Mouse (Mus musculus) adrenal gland, adult 2 months (tissue): ENCODE measurements around the gene Dpp6. TPM values are rescaled to one million over a fixed set of nuclear protein-coding genes. Genes with fewer than 3 reads are reported as not detected.

Experiments used
- DNase-seq: peaks from one replicate; pipeline ENCODE4 v3.0.0; 2021
- polyA plus RNA-seq: library from polyadenylated mRNA; depleted of rRNA; stranded (reverse); fragments of >200 nt; gene quantifications from 2 replicates; pipeline ENCODE4 v1.2.3, GENCODE M21; 2012
- total RNA-seq, 2 experiments: library from RNA; stranded (reverse); gene quantifications; 2 replicates each; pipeline ENCODE4 v1.2.3; 2021

Gene Dpp6
- total and polyA plus RNA-seq, 3 experiments = 1.8 to 9.2 (median 7.4) TPM

- peak; percentile 62 for DNase-seq
Measured at GRCm38 (mm10) chr5:27375841-27376240, 558.8 kb downstream of the Dpp6 start.

DNA sequence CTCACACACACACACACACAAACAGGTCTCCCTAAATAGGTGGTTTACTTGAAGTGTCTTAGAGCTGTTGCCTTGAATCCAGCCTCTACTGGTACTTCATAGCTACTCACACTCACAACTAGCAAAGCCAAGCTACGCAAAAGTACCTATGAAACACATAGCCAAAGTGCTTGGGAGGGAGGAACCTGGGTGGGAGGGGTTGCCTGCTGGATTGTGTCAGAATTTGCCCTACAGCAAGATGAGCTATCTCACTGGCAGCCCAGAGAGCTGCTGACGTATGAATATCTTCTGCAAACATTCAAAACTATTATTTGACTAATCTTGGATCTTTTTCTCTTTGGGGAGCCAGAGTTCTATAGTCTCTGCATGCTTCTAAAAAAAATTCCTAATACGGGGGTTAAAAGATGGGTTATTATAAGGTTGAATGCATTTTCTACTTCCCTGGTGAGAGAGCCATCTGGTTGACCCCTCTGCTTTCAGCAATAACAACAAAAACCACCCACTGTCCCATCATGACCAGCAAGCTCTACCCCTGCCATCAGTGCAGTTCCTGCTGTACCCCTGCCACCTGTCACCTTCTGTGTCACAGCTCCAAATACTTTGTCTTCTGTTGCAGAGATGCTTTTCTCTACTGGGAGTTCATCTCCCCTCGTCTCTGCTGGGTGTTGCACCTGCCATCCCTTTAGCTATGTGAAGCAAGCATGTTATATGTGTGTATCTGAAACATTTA, 563.8 kb downstream of the Dpp6 start:
- no peak for DNase-seq

DNA sequence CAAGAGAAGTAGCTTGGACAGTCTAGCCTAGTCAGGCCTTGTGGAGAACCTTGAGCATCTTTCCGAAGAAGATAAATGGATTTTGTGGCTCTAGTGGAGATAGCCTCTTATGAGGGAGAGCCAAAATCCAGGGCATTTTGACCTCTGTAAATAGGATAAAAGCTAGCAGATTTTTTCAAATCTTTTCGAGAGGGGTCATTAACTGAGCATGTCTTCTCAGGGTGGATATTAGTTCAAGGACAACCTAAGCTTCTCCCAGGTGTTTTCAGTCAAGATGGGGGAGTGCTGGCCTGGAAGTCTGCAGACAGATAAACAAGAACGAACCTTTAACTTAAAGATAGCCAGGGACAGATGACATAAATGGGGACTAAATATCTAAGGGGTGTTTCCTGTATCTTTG, 581.4 kb downstream of the Dpp6 start:
- DNase-seq = no peak

DNA sequence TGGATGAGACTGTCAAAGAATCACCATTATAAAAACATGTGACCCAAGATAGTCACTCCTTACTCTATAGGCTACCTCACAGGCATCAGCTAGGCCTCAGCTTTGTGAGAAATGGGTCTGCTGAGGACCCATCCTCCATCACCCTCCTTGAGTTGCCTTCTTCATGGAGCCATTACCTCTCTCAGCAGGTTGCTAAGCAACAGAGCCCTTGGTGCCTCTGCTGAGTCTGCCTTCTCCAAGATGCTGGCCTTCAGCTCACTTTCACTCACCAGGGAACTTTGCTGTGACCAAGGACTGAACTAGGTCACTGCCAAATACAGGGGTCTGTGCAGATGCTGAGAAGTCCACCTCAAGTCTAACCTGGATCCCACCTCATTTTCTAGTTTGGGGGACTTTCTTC, 582.1 kb downstream of the Dpp6 start:
- no peak for DNase-seq

- no peak for DNase-seq
Measured at GRCm38 (mm10) chr5:27402616-27403015, 585.6 kb downstream of the Dpp6 start.

- DNase-seq = no peak
Measured at GRCm38 (mm10) chr5:27408854-27409253, 591.9 kb downstream of the Dpp6 start.

DNA sequence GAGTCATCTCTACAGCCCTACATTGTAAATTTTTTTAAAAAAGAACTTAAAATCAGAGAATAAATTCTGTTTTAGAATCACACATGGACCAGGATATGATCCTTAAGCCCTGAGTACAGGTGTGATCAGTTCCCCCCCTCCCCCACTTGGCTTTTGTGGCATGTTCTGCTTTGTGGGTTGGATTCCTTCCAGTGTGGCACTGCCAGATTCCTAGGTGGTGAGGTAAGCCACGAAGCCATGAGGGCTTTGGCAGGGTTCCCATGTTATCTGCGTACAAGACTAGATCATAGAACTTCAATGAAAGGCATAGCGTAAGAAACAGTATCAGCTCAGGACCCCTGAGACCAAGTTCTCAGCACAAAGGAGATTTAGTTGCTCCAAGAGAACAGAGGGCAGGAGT, 596.0 kb downstream of the Dpp6 start:
- peak; percentile 85 for DNase-seq

GRCm38 (mm10) chr5:27415518-27415917, 598.5 kb downstream of the Dpp6 start:
- DNase-seq = no peak

GRCm38 (mm10) chr5:27416571-27416970, 599.6 kb downstream of the Dpp6 start:
- no peak for DNase-seq

DNA sequence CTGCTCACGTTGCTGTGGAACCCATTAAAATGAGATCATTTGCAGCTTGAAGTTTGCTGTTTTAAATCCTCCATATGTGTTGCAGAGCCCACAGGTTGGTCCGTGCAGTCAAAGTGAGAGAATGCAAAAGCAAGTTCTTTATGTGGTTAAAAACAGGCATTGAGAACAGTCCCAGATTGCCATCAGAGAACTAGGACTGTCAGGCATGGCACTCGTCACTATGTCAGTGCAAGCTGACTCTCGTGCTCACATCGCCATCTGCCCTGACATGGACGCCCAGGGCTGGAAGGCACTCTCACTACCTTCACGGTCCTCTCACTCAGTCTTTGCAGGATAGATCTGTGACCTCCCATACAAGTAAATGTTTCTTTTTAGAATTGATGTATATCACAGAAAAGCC, 600.4 kb downstream of the Dpp6 start:
- no peak for DNase-seq

- peak; percentile 68 for DNase-seq
Measured at GRCm38 (mm10) chr5:27418856-27419255, 601.9 kb downstream of the Dpp6 start.

DNA sequence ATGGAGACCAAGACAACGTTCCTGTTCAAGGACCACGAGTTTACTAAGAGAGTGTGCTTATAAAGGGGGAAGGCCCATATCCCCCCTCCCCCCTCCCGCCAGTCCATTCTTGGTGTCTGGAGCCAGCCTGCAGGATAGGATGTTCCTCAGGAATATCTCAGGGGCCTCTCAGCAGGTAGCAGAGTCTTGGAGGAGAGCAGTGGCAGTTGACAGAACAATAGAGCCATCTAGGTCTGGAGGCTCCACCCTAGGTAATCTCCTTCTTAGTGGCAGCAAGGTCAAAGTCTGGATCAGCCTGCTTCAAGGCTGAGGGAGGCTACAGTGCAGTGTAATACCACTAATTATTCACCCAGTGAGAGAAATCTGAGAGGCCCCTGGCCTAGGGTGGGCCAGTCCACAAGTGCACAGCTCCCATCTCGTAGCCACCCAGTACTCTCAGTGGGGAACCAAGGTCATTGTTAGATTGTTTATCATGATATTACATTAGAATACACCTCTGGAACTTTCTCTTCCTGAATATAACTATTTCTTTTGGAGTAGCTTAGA, 604.2 kb downstream of the Dpp6 start:
- no peak for DNase-seq

GRCm38 (mm10) chr5:27423766-27424165, 606.8 kb downstream of the Dpp6 start:
- no peak for DNase-seq

GRCm38 (mm10) chr5:27424484-27425080, 607.6 kb downstream of the Dpp6 start:
- DNase-seq = no peak

- no peak for DNase-seq
Measured at GRCm38 (mm10) chr5:27426200-27426599, 609.2 kb downstream of the Dpp6 start.

- no peak for DNase-seq
Measured at GRCm38 (mm10) chr5:27433584-27433983, 616.6 kb downstream of the Dpp6 start.

- DNase-seq = no peak
Measured at GRCm38 (mm10) chr5:27453201-27453845, 636.3 kb downstream of the Dpp6 start.

GRCm38 (mm10) chr5:27454386-27454785, 637.4 kb downstream of the Dpp6 start:
- no peak for DNase-seq

DNA sequence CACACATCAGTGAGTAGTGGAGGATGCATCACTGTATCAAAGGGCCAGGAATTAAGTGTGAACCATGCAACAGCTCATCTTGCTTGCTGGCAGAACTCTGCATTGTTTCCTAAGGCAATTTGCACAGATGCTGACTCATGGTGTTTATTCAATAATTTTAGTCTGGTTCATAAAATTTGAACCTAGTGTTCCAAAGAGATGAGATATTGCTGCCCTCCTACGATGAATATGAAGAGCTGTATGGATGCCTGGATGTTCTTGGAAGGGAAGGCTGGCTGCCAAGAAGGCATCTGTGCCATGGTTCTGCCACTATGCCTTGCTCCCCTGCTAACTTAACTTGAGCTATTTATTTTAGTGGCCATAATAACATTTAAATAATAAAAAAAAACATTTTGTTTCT, 640.0 kb downstream of the Dpp6 start:
- no peak for DNase-seq

GRCm38 (mm10) chr5:27457686-27458085, 640.7 kb downstream of the Dpp6 start:
- DNase-seq = peak; percentile 43

- no peak for DNase-seq
Measured at GRCm38 (mm10) chr5:27474964-27475465, 658.0 kb downstream of the Dpp6 start.

DNA sequence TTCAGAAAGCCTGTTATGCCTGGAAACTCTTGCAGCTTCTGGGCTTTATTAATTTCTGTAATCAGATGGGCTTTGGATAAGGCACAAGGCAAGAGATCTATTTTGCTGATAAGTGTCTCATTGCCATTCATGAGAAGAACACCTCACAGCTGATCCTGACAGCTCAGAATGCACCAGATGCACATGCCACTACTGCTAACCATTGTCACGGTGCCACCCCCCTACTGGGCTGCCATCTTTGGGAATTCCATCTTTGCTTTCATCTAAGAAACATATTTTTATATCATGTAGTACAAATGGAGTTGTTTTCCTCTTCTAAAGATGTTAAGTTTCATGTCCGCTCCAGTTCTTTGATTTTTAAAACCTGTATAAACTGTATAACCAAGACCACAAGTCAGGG, 664.7 kb downstream of the Dpp6 start:
- DNase-seq = no peak

DNA sequence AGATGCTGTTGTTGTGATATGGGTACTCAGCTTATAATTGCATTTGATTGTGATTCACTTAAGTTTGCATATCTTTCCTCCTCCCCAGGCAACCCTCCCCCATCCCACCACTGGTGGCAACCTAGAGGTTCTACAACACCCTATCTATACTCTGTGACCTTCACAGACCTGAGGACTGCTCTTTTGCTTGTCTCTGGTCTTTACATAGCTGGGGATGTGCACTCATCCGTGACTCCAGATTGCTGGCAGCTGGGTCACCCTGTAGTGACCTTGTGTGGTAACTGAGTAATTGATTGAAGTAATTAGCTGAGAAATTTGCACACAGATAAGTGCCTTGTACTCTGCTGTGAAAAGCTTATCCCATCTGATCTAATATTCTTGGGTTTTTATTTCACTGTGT, 669.1 kb downstream of the Dpp6 start:
- DNase-seq = no peak
